Mouse (Mus musculus) ovary, postnatal 36 days (tissue): Measurements from ENCODE around the gene Olfr734.

ENCODE experiments used
- DNase-seq: peaks from one replicate; pipeline ENCODE4 v3.0.0; 2022; ENCODE audit warnings: low spot score, mixed read lengths

The Olfr734 gene

DNA sequence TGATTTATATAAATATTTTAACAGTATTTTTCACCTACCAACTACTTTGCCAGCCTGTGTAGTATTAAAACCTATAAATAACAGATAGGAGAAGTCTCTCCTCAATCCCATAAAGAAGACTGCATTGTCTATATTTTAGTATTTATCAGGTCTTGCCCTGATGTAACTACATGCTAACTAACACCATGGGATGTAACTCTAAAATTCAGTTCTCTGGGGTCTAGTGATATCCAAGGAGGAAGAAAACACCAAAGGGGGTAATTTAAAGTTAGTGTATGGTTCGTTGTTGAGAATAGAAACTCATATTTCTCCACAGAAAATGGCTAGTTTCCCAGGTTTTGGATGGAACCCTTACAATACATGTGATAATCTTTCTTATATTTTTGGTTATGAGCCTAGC, at the start of gene Olfr734:
Gene Olfr734, minus strand, starts transcription at position 101 of the 400 bp plus-strand sequence.
- DNase-seq: no peak

DNA sequence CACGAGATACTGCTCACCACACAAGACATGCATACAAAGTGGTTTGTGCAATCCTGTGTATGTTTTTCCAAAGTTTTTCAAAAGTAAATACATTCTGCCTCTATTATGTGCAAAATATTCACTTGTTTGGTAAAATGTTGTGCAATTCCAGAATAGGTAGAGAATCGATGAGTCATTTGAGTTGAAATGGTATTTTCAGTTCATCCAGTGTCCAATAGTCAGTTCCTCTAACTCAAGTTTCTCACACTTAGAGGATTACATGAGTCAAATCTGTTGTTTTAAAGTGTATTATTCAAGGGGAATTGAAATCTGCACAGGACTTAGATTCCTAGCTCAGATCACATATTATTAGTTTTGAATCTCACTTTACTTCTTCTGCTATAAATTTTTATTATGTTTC, 37.0 kb upstream of the Olfr734 start:
- DNase-seq: no peak

DNA sequence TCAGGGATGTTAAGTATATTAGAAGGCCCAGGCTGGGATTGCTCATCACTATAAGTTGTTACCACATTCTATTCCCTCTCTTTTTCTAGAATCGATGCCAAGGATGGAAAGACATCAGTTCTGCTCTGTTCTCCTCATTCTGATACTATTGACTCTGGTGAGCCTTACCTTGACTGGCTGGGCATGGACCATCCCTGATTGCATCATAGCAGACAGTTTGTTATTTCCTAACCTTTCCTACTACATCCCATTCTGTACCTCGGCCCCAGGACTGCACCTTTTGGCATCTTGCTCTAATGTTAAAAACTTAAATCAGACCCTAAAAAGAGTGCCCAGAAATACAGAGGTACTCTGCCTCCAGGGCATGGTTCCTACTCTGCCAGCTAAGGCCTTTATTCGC, 33.9 kb upstream of the Olfr734 start:
- DNase-seq: no peak

DNA sequence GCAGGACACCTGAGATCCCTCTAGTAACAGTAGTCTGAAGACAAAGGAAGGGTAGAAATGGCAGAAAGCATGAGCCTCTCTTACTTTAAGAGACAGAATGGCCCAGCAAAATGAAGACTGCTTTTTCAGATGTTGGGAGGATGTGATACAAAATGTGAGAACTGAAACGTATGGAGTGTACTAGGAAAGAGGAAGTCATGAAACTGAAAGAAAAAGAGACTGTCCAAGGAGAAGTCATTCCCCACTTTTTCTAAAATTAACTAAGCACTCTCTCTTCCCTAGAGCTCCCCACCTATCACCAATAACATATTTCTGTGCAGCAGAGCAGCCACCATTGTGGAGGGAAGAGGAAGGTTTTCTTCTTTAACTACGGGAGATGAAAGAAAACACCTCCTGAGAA, 31.0 kb upstream of the Olfr734 start, which contains the start of gene Tlr11:
Gene Tlr11, plus strand, starts transcription at position 322 of the 400 bp plus-strand sequence.
- no peak for DNase-seq

GRCm38 (mm10) chr14:50356725-50357124, 30.2 kb upstream of the Olfr734 start:
- DNase-seq: no peak

- peak; percentile 9 for DNase-seq
Observed at GRCm38 (mm10) chr14:50352438-50352837, 25.9 kb upstream of the Olfr734 start.

DNA sequence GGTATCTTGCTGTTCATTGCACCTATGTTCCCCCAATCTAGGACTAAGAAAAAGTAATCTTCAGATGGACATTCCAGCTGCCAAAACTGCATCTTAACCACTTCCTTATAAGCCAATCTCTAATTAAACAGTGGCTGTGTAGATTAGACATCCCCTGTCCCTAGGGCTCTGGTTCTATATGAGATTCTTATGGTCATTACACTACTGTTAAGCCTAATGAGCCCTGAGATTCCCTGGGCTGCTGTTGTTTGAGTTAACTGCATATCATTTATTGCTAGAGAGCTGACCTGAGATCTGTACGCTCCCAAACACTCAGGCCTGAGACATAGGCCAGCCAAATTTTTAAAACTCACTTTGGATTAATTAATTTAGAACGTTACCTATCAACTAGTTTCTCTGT, 22.2 kb upstream of the Olfr734 start, which contains the start of gene Olfr735:
Gene Olfr735, minus strand, starts transcription at position 77 of the 400 bp plus-strand sequence.
- no peak for DNase-seq

- DNase-seq: no peak
Observed at GRCm38 (mm10) chr14:50301422-50301821, 25.1 kb downstream of the Olfr734 start, which contains the start of gene Olfr733. Gene Olfr733, minus strand, starts transcription at chr14:50301522.

- DNase-seq: no peak
Observed at GRCm38 (mm10) chr14:50284106-50284505, 42.5 kb downstream of the Olfr734 start, which contains the start of gene Olfr732. Gene Olfr732, minus strand, starts transcription at chr14:50284206.
